Mouse (Mus musculus) C2C12 (cell line): Measurements from ENCODE around the gene Tceal5.

Source experiments
- CEBPB ChIP-seq: IDR thresholded peaks from one replicate; pipeline ENCODE4 v1.6.1; 2011; ENCODE audit warnings: low read depth, mild to moderate bottlenecking, control low read depth, moderate library complexity
- CTCF ChIP-seq: IDR thresholded peaks from one replicate; pipeline ENCODE4 v1.5.1; 2011; ENCODE audit not compliant: control insufficient read depth, insufficient read depth, insufficient read length
- MAX ChIP-seq: IDR thresholded peaks from one replicate; pipeline ENCODE4 v1.6.1; 2011; ENCODE audit warnings: mild to moderate bottlenecking, control low read depth
- MYOD1 ChIP-seq: IDR thresholded peaks from one replicate; pipeline ENCODE4 v1.6.1; 2011; ENCODE audit warnings: low read depth; ENCODE audit not compliant: control insufficient read depth, insufficient read length
- MYOG ChIP-seq: IDR thresholded peaks from one replicate; pipeline ENCODE4 v1.6.1; 2011; ENCODE audit not compliant: control insufficient read depth, insufficient read length; ENCODE audit errors: extremely low read depth
- USF1 ChIP-seq: IDR thresholded peaks from one replicate; pipeline ENCODE4 v1.6.1; 2011; ENCODE audit warnings: low read depth, mild to moderate bottlenecking, control low read depth, moderate library complexity

DNA sequence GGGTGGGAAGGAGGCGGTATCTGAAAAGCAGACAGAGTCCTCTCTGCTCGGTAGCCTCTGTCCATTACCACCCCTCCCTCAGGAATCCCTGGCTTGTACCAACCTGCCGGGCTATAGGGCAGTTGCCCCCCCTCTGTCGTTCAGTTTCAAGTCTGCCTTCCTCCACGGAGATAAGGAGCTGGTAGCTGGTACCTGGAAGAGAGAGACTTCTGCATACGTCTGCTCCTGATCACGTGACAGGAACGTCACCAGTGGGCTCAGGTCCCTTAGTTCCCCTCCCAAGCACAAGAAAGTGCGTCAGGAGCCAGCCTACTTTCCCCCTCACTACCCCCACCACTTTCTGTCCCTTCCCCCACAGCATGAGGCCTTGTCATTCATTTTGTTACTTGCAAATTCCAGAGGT, at the start of gene Tceal5:
- TF ChIP-seq MAX (no peak), CTCF (no peak), USF1 (no peak), MYOD1 (no peak), MYOG (no peak), CEBPB (no peak)
